Mouse (Mus musculus) small intestine, adult 2 months (tissue): ENCODE measurements around the gene Tyw1.

Source experiments
- CTCF ChIP-seq: fragments of 200-500 bp; IDR thresholded peaks from 2 replicates; pipeline ENCODE4 v1.5.1; 2012; ENCODE audit warnings: low read depth, mild to moderate bottlenecking, control low read depth, inconsistent platforms, low read length, moderate library complexity, mixed read lengths; ENCODE audit not compliant: insufficient replicate concordance, insufficient read length; ENCODE audit errors: extremely low read depth
- POLR2A ChIP-seq: fragments of 200-500 bp; IDR thresholded peaks from 2 replicates; pipeline ENCODE4 v1.6.1; 2012; ENCODE audit warnings: low read depth, mild to moderate bottlenecking, control low read depth, inconsistent platforms, low read length, moderate library complexity

- TF ChIP-seq POLR2A, result no peak
- TF ChIP-seq CTCF, result no peak
Measured at GRCm38 (mm10) chr5:130369237-130369636, 113.8 kb downstream of the Tyw1 start, which contains the start of gene Caln1.
